Mouse (Mus musculus) E14TG2a.4 (cell line): ENCODE measurements around the gene Zfp775.

Experiments used
- CTCF ChIP-seq: conservative IDR thresholded peaks from 2 replicates; pipeline ENCODE4 v1.5.1; 2014; ENCODE audit warnings: low read length
- NANOG ChIP-seq: IDR thresholded peaks from 2 replicates; pipeline ENCODE4 v1.6.1; 2014; ENCODE audit warnings: borderline replicate concordance, low read length, mixed read lengths
- POU5F1 ChIP-seq: IDR thresholded peaks from 2 replicates; pipeline ENCODE4 v1.6.1; 2014; ENCODE audit warnings: low read length, borderline replicate concordance

- no peak for TF ChIP-seq CTCF
- no peak for TF ChIP-seq NANOG
- TF ChIP-seq POU5F1: no peak
These were observed 36.7 kb downstream of the Zfp775 start for GRCm38 (mm10) chr6:48638553-48638952.
